Mouse (Mus musculus) stomach, postnatal 0 days (tissue): ENCODE results near the gene Myl6b. TPM values are rescaled to one million over a fixed set of nuclear protein-coding genes. Genes with fewer than 3 reads are reported as not detected.
A peak's percentile ranks its signal among the peaks of the same experiment; 100 is the strongest.

Source experiments
- ATAC-seq: fragments of 200-750 bp; cut with Nextera tagmentation; 2 replicates; pipeline ENCODE4 v1.8.0; 2017; ENCODE audit not compliant: low FRiP score, low TSS enrichment
- DNase-seq: peaks from one replicate; pipeline ENCODE4 v3.0.0-alpha.2; 2016; ENCODE audit warnings: low spot score
- H3K27ac ChIP-seq: fragments of 300-500 bp; sonication (generic); replicated peaks from 2 replicates; pipeline ENCODE4 v1.5.1; 2014; ENCODE audit warnings: mild to moderate bottlenecking, control low read depth
- H3K27me3 ChIP-seq: fragments of 300-500 bp; sonication (generic); 2 replicates; pipeline ENCODE4 v1.6.1; 2014; ENCODE audit warnings: low read length; ENCODE audit not compliant: control insufficient read depth, insufficient read depth
- H3K36me3 ChIP-seq: fragments of 300-500 bp; sonication (generic); 2 replicates; pipeline ENCODE4 v1.6.1; 2014; ENCODE audit warnings: low read length, mixed read lengths; ENCODE audit not compliant: control insufficient read depth, insufficient read depth
- H3K4me1 ChIP-seq: fragments of 300-500 bp; sonication (generic); replicated peaks from 2 replicates; pipeline ENCODE4 v1.6.1; 2014; ENCODE audit warnings: antibody characterized with exemption; ENCODE audit not compliant: control insufficient read depth, insufficient read depth
- H3K4me2 ChIP-seq: fragments of 300-500 bp; sonication (generic); replicated peaks from 2 replicates; pipeline ENCODE4 v1.6.1; 2014; ENCODE audit warnings: low read depth, mild to moderate bottlenecking, control low read depth, moderate library complexity
- H3K4me3 ChIP-seq: fragments of 300-500 bp; sonication (generic); 2 replicates; pipeline ENCODE4 v1.5.1; 2014; ENCODE audit warnings: low read depth, low read length, control low read depth
- H3K9ac ChIP-seq: fragments of 300-500 bp; sonication (generic); 2 replicates; pipeline ENCODE4 v1.6.1; 2014; ENCODE audit warnings: mild to moderate bottlenecking, low read length, control low read depth, mixed read lengths
- H3K9me3 ChIP-seq: fragments of 300-500 bp; sonication (generic); 2 replicates; pipeline ENCODE4 v1.6.1; 2016; ENCODE audit warnings: low read length; ENCODE audit not compliant: control insufficient read depth
- CTCF ChIP-seq: IDR thresholded peaks from 2 replicates; pipeline ENCODE4 v1.5.1; 2016; ENCODE audit warnings: antibody characterized with exemption, low read depth, mild to moderate bottlenecking, moderate library complexity
- EP300 ChIP-seq: optimal IDR thresholded peaks from 2 replicates; pipeline ENCODE3; 2016; ENCODE audit warnings: antibody characterized with exemption
- WGBS: fragments of 180-500 bp; shearing (Covaris S2); extraction: QIAGEN DNeasy Blood & Tissue Kit; methylation state at CpG from one replicate; pipeline ENCODE4 v1.1.7; 2014; 5-methylcytosine and 5-hydroxymethylcytosine counted together
- polyA plus RNA-seq: library from polyadenylated mRNA; unstranded; fragments of >200 nt; fragmentation: Nextera tagmentation; extraction: Ambion mirVana; gene quantifications from 2 replicates; pipeline ENCODE4 v1.2.1, GENCODE M21; 2015

Gene Myl6b
- polyA plus RNA-seq, 1 experiment from 2014 or later = 2.2 TPM

GRCm38 (mm10) chr10:128544674-128545569, 46.4 kb upstream of the Myl6b start:
- Histone ChIP-seq H3K9ac (no peak overlapping the region), H3K36me3 (peaks cover 13% of the 10 kb centered on the region; the same call in 1 of the 2 replicates), H3K4me3 (no peak overlapping the region), H3K4me1 (no peaks in the 10 kb centered on the region), H3K9me3 (no peaks in the 10 kb centered on the region), H3K27ac (peak overlapping the region; percentile 49; the same call in 1 of the 2 replicates), H3K27me3 (no peaks in the 10 kb centered on the region), H3K4me2 (no peak overlapping the region)
- ATAC-seq = no peak
- TF ChIP-seq EP300 (no peak), CTCF (no peak)
- no peak for DNase-seq
- 95% methylated on average over 37 of the region's 37 CpGs for WGBS

GRCm38 (mm10) chr10:128544151-128544657, 45.7 kb upstream of the Myl6b start:
- H3K4me3 ChIP-seq = no peak overlapping the region
- H3K4me2 ChIP-seq = no peak overlapping the region
- no peak for DNase-seq
- H3K4me1 ChIP-seq = no peaks in the 10 kb centered on the region
- peaks cover 13% of the 10 kb centered on the region; the same call in 1 of the 2 replicates for H3K36me3 ChIP-seq
- WGBS = 94% methylated on average over 15 of the region's 15 CpGs
- no peak overlapping the region for H3K9ac ChIP-seq
- H3K27ac ChIP-seq = no peak overlapping the region
- TF ChIP-seq EP300 = no peak
- TF ChIP-seq CTCF = no peak
- H3K27me3 ChIP-seq = no peaks in the 10 kb centered on the region
- no peaks in the 10 kb centered on the region for H3K9me3 ChIP-seq
- ATAC-seq = no peak

GRCm38 (mm10) chr10:128543100-128543499, 44.6 kb upstream of the Myl6b start:
- DNase-seq = no peak
- no peak for ATAC-seq
- Histone ChIP-seq H3K9ac (no peak overlapping the region), H3K4me1 (no peaks in the 10 kb centered on the region), H3K9me3 (no peaks in the 10 kb centered on the region), H3K27ac (no peak overlapping the region), H3K4me3 (no peak overlapping the region), H3K36me3 (peaks cover 13% of the 10 kb centered on the region; the same call in 1 of the 2 replicates), H3K4me2 (no peak overlapping the region), H3K27me3 (no peaks in the 10 kb centered on the region)
- TF ChIP-seq EP300 (no peak), CTCF (no peak)
- 45% methylated on average over 2 of the region's 2 CpGs for WGBS

- no peak for DNase-seq
- Histone ChIP-seq H3K9me3 (no peaks in the 10 kb centered on the region), H3K4me1 (no peaks in the 10 kb centered on the region), H3K9ac (no peak overlapping the region), H3K4me2 (no peak overlapping the region), H3K27ac (no peak overlapping the region), H3K36me3 (peaks cover 3% of the 10 kb centered on the region; the same call in 1 of the 2 replicates), H3K27me3 (no peaks in the 10 kb centered on the region), H3K4me3 (no peak overlapping the region)
- no peak for ATAC-seq
- TF ChIP-seq CTCF (no peak), EP300 (no peak)
- WGBS = 91% methylated on average over 1 of the region's 1 CpGs
These were observed 39.9 kb upstream of the Myl6b start for GRCm38 (mm10) chr10:128538340-128538870.

GRCm38 (mm10) chr10:128536266-128536940, 37.9 kb upstream of the Myl6b start:
- 14% methylated on average over 18 of the region's 18 CpGs for WGBS
- TF ChIP-seq CTCF (peak; percentile 96), EP300 (no peak)

More at GRCm38 (mm10) chr10:128536266-128536940, 37.9 kb upstream of the Myl6b start:
- Histone ChIP-seq H3K27me3 (no peaks in the 10 kb centered on the region), H3K4me2 (peak overlapping the region; percentile 9), H3K4me1 (no peaks in the 10 kb centered on the region), H3K9ac (no peak overlapping the region), H3K27ac (no peak overlapping the region), H3K9me3 (no peaks in the 10 kb centered on the region), H3K4me3 (no peak overlapping the region), H3K36me3 (no peaks in the 10 kb centered on the region)
- DNase-seq = peak; percentile 91
- ATAC-seq = peak; percentile 92
